Comparison of ENCODE assay signal across 9 mouse cellular contexts in the genomic region with DNA sequence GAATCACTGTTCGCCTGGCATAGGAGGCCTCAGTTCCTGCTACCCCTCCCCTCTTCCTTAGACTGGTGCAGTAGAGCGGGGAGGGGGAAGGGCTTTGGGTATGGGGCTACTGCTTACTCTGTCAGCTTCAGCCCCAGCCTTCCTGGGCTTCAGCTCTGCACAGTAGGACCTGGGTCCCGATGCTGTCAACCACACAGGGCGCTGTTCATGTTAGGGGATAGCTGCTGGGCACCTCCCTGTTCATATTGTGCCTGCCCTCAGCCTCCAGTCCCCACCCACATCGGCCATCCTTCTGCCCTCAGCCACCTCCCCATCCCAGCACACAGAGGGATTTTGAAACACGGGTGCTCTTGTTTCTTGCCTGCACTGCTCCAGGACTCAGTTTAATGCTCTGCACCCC.
DNase-seq lines count a peak whose midpoint lies in the region; ATAC-seq and TF ChIP-seq lines count a peak whose summit lies in the region.
"Had no signal": no experiment of that assay in that cellular context is flagged by ENCODE, and none has a peak within 500 bp of the region (broad histone marks: within the 10 kb centered on the region; RNA-seq: fewer than 3 reads in every experiment).

No protein-coding gene starts in this region.

- no peaks in the 10 kb centered on the region for H3K36me3 ChIP-seq in kidney, embryonic 14.5 days (ENCODE audit: control insufficient read depth, insufficient read depth, low read length)
- no peaks in the 10 kb centered on the region for H3K36me3 ChIP-seq in kidney, adult 2 months (ENCODE audit: control insufficient read depth, insufficient read depth, low read length)
- no peaks in the 10 kb centered on the region for H3K36me3 ChIP-seq in embryonic facial prominence, embryonic 15.5 days
- no peaks in the 10 kb centered on the region for H3K36me3 ChIP-seq in intestine, postnatal 0 days (ENCODE audit: control insufficient read depth, insufficient read depth)
- no peaks in the 10 kb centered on the region for H3K36me3 ChIP-seq in midbrain, embryonic 14.5 days (ENCODE audit: control insufficient read depth, insufficient read depth, low read length)

- H3K9ac ChIP-seq in kidney, embryonic 14.5 days (ENCODE audit: low read depth, low read length) = no peak overlapping the region
- no peak overlapping the region for H3K9ac ChIP-seq in embryonic facial prominence, embryonic 15.5 days
- no peak overlapping the region for H3K9ac ChIP-seq in intestine, postnatal 0 days (ENCODE audit: low read depth, low read length)
- no peak overlapping the region for H3K9ac ChIP-seq in midbrain, embryonic 14.5 days (replicated peaks; ENCODE audit: low read length)

- no peak for DNase-seq in kidney, adult 2 months
- DNase-seq in midbrain, embryonic 14.5 days = no peak
- no peak for DNase-seq in frontal cortex, postnatal 36 days (ENCODE audit: low spot score in 2 of 2)
- DNase-seq in thymus, postnatal 36 days = no peak
- no peak for DNase-seq in right cerebral cortex, postnatal 14 days

- no peak overlapping the region for H3K4me3 ChIP-seq in kidney, embryonic 14.5 days (ENCODE audit: low read length)
- no peak overlapping the region for H3K4me3 ChIP-seq in kidney, adult 2 months (ENCODE audit: insufficient read depth, low read depth, low read length)
- H3K4me3 ChIP-seq in embryonic facial prominence, embryonic 15.5 days (replicated peaks) = no peak overlapping the region
- H3K4me3 ChIP-seq in intestine, postnatal 0 days (ENCODE audit: low read depth, low read length) = no peak overlapping the region
- no peak overlapping the region for H3K4me3 ChIP-seq in midbrain, embryonic 14.5 days (replicated peaks; ENCODE audit: low read depth, low read length)
- H3K4me3 ChIP-seq: layer of hippocampus, adult 2 months had no signal

- peak overlapping the region; percentile 10; the same call in 1 of the 2 replicates for H3K4me2 ChIP-seq in kidney, embryonic 14.5 days (replicated peaks; ENCODE audit: low read depth, low read length)
- H3K4me2 ChIP-seq in embryonic facial prominence, embryonic 15.5 days (replicated peaks) = no peak overlapping the region
- H3K4me2 ChIP-seq in intestine, postnatal 0 days (replicated peaks; ENCODE audit: low read depth) = peak overlapping the region; percentile 13; the same call in 1 of the 2 replicates
- H3K4me2 ChIP-seq in midbrain, embryonic 14.5 days (ENCODE audit: low read length) = no peak overlapping the region

- no peak overlapping the region for H3K27ac ChIP-seq in kidney, embryonic 14.5 days (ENCODE audit: low read depth, low read length)
- H3K27ac ChIP-seq in kidney, adult 2 months (ENCODE audit: insufficient read depth, low read depth, low read length) = no peak overlapping the region
- 0 out of 2 replicates have a peak overlapping the region, but pooled peaks have one; percentile 34 for H3K27ac ChIP-seq in embryonic facial prominence, embryonic 15.5 days (replicated peaks)
- H3K27ac ChIP-seq in intestine, postnatal 0 days (ENCODE audit: low read depth, low read length) = no peak overlapping the region
- H3K27ac ChIP-seq in midbrain, embryonic 14.5 days (replicated peaks; ENCODE audit: low read depth, low read length) = peak overlapping the region; percentile 6
- H3K27ac ChIP-seq: layer of hippocampus, adult 2 months had no signal

- no peak for TF ChIP-seq CTCF in kidney, adult 2 months (conservative IDR thresholded peaks at IDR 0.05; ENCODE audit: insufficient read depth, insufficient read length, low read depth, low read length)
- TF ChIP-seq CTCF in intestine, postnatal 0 days (IDR thresholded peaks at IDR 0.05; ENCODE audit: low read depth) = no peak

- peaks cover 12% of the 10 kb centered on the region for H3K4me1 ChIP-seq in kidney, embryonic 14.5 days (ENCODE audit: control insufficient read depth, insufficient read depth, low read length)
- H3K4me1 ChIP-seq in kidney, adult 2 months (ENCODE audit: control insufficient read depth, insufficient read depth, low read length) = no peaks in the 10 kb centered on the region
- peaks cover 18% of the 10 kb centered on the region for H3K4me1 ChIP-seq in embryonic facial prominence, embryonic 15.5 days
- 0 out of 2 replicates have a peak, but pooled peaks cover 3% of the 10 kb centered on the region for H3K4me1 ChIP-seq in intestine, postnatal 0 days (replicated peaks; ENCODE audit: control insufficient read depth, insufficient read depth, low read length)
- H3K4me1 ChIP-seq in midbrain, embryonic 14.5 days (ENCODE audit: control insufficient read depth, insufficient read depth, low read length) = peaks cover 21% of the 10 kb centered on the region; the same call in 1 of the 2 replicates

- no peak for TF ChIP-seq POLR2A in kidney, adult 2 months (IDR thresholded peaks at IDR 0.05; ENCODE audit: low read depth, low read length)

- peak; percentile 60; the same call in 1 of the 2 replicates for ATAC-seq in kidney, embryonic 14.5 days (ENCODE audit: low FRiP score, low TSS enrichment)
- peak; percentile 47; the same call in 1 of the 2 replicates for ATAC-seq in embryonic facial prominence, embryonic 15.5 days (ENCODE audit: insufficient number of reproducible peaks, low FRiP score, low TSS enrichment, low read depth)
- ATAC-seq in intestine, postnatal 0 days = no peak
- ATAC-seq in midbrain, embryonic 14.5 days (ENCODE audit: low FRiP score, low TSS enrichment) = no peak; the same call in 1 of the 2 replicates

- no peaks in the 10 kb centered on the region for H3K9me3 ChIP-seq in kidney, embryonic 14.5 days (ENCODE audit: control insufficient read depth, low read length)
- no peaks in the 10 kb centered on the region for H3K9me3 ChIP-seq in embryonic facial prominence, embryonic 15.5 days (replicated peaks)
- H3K9me3 ChIP-seq in intestine, postnatal 0 days (ENCODE audit: control insufficient read depth) = no peaks in the 10 kb centered on the region
- H3K9me3 ChIP-seq in midbrain, embryonic 14.5 days (ENCODE audit: control insufficient read depth, low read length) = no peaks in the 10 kb centered on the region

- H3K27me3 ChIP-seq in kidney, embryonic 14.5 days (ENCODE audit: control insufficient read depth, insufficient read depth, low read length) = no peaks in the 10 kb centered on the region
- no peaks in the 10 kb centered on the region for H3K27me3 ChIP-seq in kidney, adult 2 months (replicated peaks; ENCODE audit: control insufficient read depth, insufficient read depth, low read length)
- H3K27me3 ChIP-seq in embryonic facial prominence, embryonic 15.5 days = no peaks in the 10 kb centered on the region
- H3K27me3 ChIP-seq in intestine, postnatal 0 days (replicated peaks; ENCODE audit: control insufficient read depth, insufficient read depth, low read length) = no peaks in the 10 kb centered on the region
- no peaks in the 10 kb centered on the region for H3K27me3 ChIP-seq in midbrain, embryonic 14.5 days (ENCODE audit: control insufficient read depth, insufficient read depth, low read length)

- WGBS in kidney, embryonic 14.5 days = 34% methylated on average over 6 of the region's 6 CpGs
- WGBS in kidney, adult 2 months = 48% methylated on average over 6 of the region's 6 CpGs
- 32% methylated on average over 6 of the region's 6 CpGs for WGBS in embryonic facial prominence, embryonic 15.5 days
- 44% methylated on average over 6 of the region's 6 CpGs for WGBS in intestine, postnatal 0 days
- WGBS in midbrain, embryonic 14.5 days = 35% methylated on average over 6 of the region's 6 CpGs

Comparison
In these comparisons a context has a peak if more than half of its experiments do, and no peak if none do; other contexts are left out.
1. ATAC-seq: peak in kidney, embryonic 14.5 days (single experiment) and embryonic facial prominence, embryonic 15.5 days (single experiment); none in intestine, postnatal 0 days (single experiment) and midbrain, embryonic 14.5 days (single experiment).
2. H3K27ac ChIP-seq: peak in embryonic facial prominence, embryonic 15.5 days (single experiment) and midbrain, embryonic 14.5 days (single experiment); none in kidney, embryonic 14.5 days (single experiment), kidney, adult 2 months (single experiment) and intestine, postnatal 0 days (single experiment).
3. H3K4me2 ChIP-seq: peak in kidney, embryonic 14.5 days (single experiment) and intestine, postnatal 0 days (single experiment); none in embryonic facial prominence, embryonic 15.5 days (single experiment) and midbrain, embryonic 14.5 days (single experiment).